Mouse (Mus musculus) stomach, embryonic 14.5 days (tissue): Measurements from ENCODE around the gene Hoxc10. TPM values are rescaled to one million over a fixed set of nuclear protein-coding genes. Genes with fewer than 3 reads are reported as not detected.

Source experiments
- ATAC-seq: fragments of 200-750 bp; cut with Nextera tagmentation; 2 replicates; pipeline ENCODE4 v1.8.0; 2017; ENCODE audit warnings: low read depth, moderate TSS enrichment; ENCODE audit not compliant: insufficient number of reproducible peaks, insufficient read depth, low FRiP score
- H3K27ac ChIP-seq: fragments of 300-500 bp; sonication (generic); 2 replicates; pipeline ENCODE4 v1.5.1; 2014; ENCODE audit warnings: mild to moderate bottlenecking, low read length, moderate library complexity, mixed read lengths
- H3K27me3 ChIP-seq: fragments of 300-500 bp; sonication (generic); 2 replicates; pipeline ENCODE4 v1.6.1; 2014; ENCODE audit warnings: low read length, control low read depth, mixed read lengths; ENCODE audit not compliant: control insufficient read depth, insufficient read depth
- H3K36me3 ChIP-seq: fragments of 300-500 bp; sonication (generic); 2 replicates; pipeline ENCODE4 v1.6.1; 2014; ENCODE audit warnings: mild to moderate bottlenecking, control low read depth, low read length, moderate library complexity, mixed read lengths; ENCODE audit not compliant: control insufficient read depth, insufficient read depth
- H3K4me1 ChIP-seq: fragments of 300-500 bp; sonication (generic); 2 replicates; pipeline ENCODE4 v1.6.1; 2014; ENCODE audit warnings: low read length, control low read depth, mixed read lengths; ENCODE audit not compliant: control insufficient read depth, insufficient read depth
- H3K4me2 ChIP-seq: fragments of 300-500 bp; sonication (generic); replicated peaks from 2 replicates; pipeline ENCODE4 v1.6.1; 2014; ENCODE audit warnings: low read depth, low read length, control low read depth
- H3K4me3 ChIP-seq: fragments of 300-500 bp; sonication (generic); 2 replicates; pipeline ENCODE4 v1.5.1; 2014; ENCODE audit warnings: low read depth, low read length, control low read depth
- H3K9ac ChIP-seq: fragments of 300-500 bp; sonication (generic); replicated peaks from 2 replicates; pipeline ENCODE4 v1.6.1; 2014; ENCODE audit warnings: low read depth, mild to moderate bottlenecking, control low read depth, low read length, moderate library complexity, mixed read lengths
- H3K9me3 ChIP-seq: fragments of 300-500 bp; sonication (generic); 2 replicates; pipeline ENCODE4 v1.6.1; 2016; ENCODE audit warnings: low read depth, low read length, control low read depth; ENCODE audit not compliant: control insufficient read depth
- WGBS: fragments of 180-500 bp; shearing (Covaris S2); extraction: QIAGEN DNeasy Blood & Tissue Kit; methylation state at CpG from one replicate; pipeline ENCODE4 v1.1.7; 2014; 5-methylcytosine and 5-hydroxymethylcytosine counted together
- polyA plus RNA-seq: library from polyadenylated mRNA; unstranded; fragments of >200 nt; fragmentation: Nextera tagmentation; extraction: Ambion mirVana; gene quantifications from 2 replicates; pipeline ENCODE4 v1.2.1, GENCODE M21; 2014

Gene Hoxc10
- polyA plus RNA-seq, 1 experiment from 2014 or later: not detected

DNA sequence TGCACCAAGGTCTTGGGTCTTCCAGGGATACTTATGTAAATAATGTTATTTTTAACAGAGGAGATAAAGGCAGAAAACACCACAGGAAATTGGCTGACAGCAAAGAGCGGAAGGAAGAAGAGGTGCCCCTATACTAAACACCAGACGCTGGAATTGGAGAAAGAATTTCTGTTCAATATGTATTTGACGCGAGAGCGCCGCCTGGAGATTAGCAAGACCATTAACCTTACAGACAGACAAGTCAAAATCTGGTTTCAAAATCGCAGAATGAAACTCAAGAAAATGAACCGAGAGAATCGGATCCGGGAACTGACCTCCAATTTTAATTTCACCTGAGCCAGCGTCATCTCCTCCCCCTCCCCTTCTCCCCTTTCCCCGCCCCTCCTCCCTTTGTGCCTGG, 4.1 kb downstream of the Hoxc10 start:
- Histone ChIP-seq H3K4me2 (no peak overlapping the region), H3K27me3 (peaks cover 91% of the 10 kb centered on the region), H3K4me3 (no peak overlapping the region), H3K9ac (no peak overlapping the region), H3K4me1 (no peaks in the 10 kb centered on the region; the same call in 1 of the 2 replicates), H3K36me3 (no peaks in the 10 kb centered on the region), H3K9me3 (no peaks in the 10 kb centered on the region), H3K27ac (no peak overlapping the region)
- no peak for ATAC-seq
- 1% methylated on average over 12 of the region's 12 CpGs for WGBS

- Histone ChIP-seq H3K4me2 (no peak overlapping the region), H3K9ac (no peak overlapping the region), H3K36me3 (no peaks in the 10 kb centered on the region), H3K4me1 (no peaks in the 10 kb centered on the region), H3K27me3 (peaks cover 83% of the 10 kb centered on the region), H3K4me3 (no peak overlapping the region), H3K9me3 (no peaks in the 10 kb centered on the region), H3K27ac (no peak overlapping the region)
- no peak for ATAC-seq
- WGBS: 1% methylated on average over 21 of the region's 21 CpGs
These were observed 5.7 kb downstream of the Hoxc10 start for GRCm38 (mm10) chr15:102972254-102972653.

DNA sequence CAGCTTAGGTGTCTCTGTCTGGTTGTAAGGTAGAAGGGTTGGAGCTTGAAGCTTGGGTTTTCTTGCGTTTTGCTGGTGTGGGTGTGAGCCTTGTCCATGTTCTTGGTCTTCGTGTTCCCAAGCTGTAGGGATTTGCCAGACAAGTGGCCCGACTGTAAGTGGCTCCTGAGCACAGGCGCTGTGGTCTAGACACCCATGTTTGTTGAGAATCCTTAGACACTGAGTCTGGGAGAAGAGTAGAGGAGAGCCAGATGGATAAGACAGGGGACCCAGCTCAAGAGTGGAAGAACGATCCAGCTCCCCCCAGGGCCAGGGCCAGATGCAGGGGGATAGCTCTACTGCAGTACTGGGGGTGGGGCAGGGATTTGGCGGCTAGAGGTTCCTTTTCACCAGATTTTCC, 6.2 kb downstream of the Hoxc10 start:
- Histone ChIP-seq H3K36me3 (no peaks in the 10 kb centered on the region), H3K27ac (no peak overlapping the region), H3K4me3 (no peak overlapping the region), H3K9ac (no peak overlapping the region), H3K9me3 (no peaks in the 10 kb centered on the region), H3K4me2 (no peak overlapping the region), H3K4me1 (no peaks in the 10 kb centered on the region), H3K27me3 (peaks cover 83% of the 10 kb centered on the region)
- 4% methylated on average over 6 of the region's 6 CpGs for WGBS
- no peak for ATAC-seq

DNA sequence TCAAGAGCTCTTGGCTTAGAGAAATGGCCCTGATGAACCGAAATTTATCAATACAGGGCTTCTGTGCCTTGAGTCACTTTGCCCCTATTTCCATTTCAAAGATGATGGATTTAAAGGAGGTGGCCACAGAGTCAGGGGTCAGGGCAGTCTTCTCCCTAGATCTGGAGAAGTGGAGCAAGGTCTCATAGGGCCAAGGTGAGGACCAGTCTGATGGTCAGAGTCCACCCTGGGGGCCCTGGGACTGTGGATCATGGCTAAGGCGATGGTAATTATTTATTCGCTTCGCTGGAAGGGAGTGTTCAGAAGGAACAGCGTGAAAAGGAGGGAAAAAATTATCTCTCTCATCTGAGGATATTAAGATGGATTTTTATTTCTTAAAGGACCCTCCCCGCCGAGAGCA, 8.4 kb downstream of the Hoxc10 start:
- Histone ChIP-seq H3K4me3 (no peak overlapping the region), H3K4me1 (no peaks in the 10 kb centered on the region), H3K27me3 (peaks cover 85% of the 10 kb centered on the region), H3K9ac (no peak overlapping the region), H3K9me3 (no peaks in the 10 kb centered on the region), H3K36me3 (no peaks in the 10 kb centered on the region), H3K27ac (no peak overlapping the region), H3K4me2 (no peak overlapping the region)
- WGBS: 5% methylated on average over 7 of the region's 7 CpGs
- no peak for ATAC-seq

- no peaks in the 10 kb centered on the region for H3K4me1 ChIP-seq
- peaks cover 85% of the 10 kb centered on the region for H3K27me3 ChIP-seq
- WGBS: 1% methylated on average over 21 of the region's 21 CpGs
- no peak overlapping the region for H3K4me3 ChIP-seq
- H3K9ac ChIP-seq: no peak overlapping the region
- ATAC-seq: no peak
- no peaks in the 10 kb centered on the region for H3K36me3 ChIP-seq
- H3K27ac ChIP-seq: no peak overlapping the region
- H3K9me3 ChIP-seq: no peaks in the 10 kb centered on the region
- H3K4me2 ChIP-seq: no peak overlapping the region
These were observed 9.1 kb downstream of the Hoxc10 start for GRCm38 (mm10) chr15:102975688-102976111.

- no peaks in the 10 kb centered on the region for H3K9me3 ChIP-seq
- WGBS: 2% methylated on average over 12 of the region's 20 CpGs
- no peak for ATAC-seq
- no peaks in the 10 kb centered on the region for H3K36me3 ChIP-seq
- H3K4me1 ChIP-seq: no peaks in the 10 kb centered on the region
- H3K4me3 ChIP-seq: no peak within 1 kb of the TSS; the same call in 1 of the 2 replicates
- no peak within 1 kb of the TSS for H3K27ac ChIP-seq
- H3K4me2 ChIP-seq: no peak within 1 kb of the TSS
- no peak within 1 kb of the TSS for H3K9ac ChIP-seq
- H3K27me3 ChIP-seq: peaks cover 86% of the 10 kb centered on the region
These were observed 9.6 kb downstream of the Hoxc10 start, which contains the start of gene Hoxc9 for GRCm38 (mm10) chr15:102976171-102976570. Gene Hoxc9, plus strand, starts transcription at chr15:102976439.

DNA sequence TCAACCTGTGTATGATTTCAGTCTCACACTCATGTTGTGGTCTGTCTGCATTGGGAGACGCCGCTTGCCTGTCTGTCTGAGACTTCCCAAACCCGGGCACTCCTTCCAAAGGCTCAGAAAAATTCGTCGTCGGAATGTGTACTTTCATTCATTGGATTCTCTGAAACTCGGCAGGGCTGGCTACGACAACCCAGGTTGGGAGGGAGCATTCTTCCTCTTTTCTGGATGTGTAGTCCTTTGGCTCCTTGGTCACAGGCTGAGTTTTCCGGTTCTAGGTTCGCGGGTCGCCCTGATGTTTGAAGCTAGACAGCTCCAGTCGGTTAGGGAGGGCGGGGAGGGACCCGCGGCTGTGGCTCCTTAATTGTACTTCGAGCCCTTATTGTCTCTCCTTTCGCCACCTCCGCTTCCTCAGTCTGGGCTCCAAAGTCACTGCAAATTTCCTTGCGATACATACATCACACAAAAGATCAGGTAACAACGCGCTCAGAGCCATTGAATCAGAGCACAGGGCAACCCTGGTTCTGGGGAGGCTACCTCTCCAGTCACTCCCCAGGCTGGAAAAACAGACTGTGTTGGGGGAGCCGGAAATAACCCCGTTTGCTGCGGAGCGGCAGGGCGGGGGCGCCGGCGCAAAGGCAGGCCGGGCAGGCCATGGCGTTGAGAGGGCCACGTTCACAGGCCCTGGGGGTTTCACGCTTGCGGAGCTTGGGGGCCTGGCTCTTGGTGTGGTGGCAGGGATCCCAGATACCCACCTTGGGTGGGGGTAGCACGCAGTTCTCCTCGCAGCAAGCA, 10.2 kb downstream of the Hoxc10 start:
- peaks cover 84% of the 10 kb centered on the region for H3K27me3 ChIP-seq
- H3K4me2 ChIP-seq: no peak overlapping the region
- H3K9ac ChIP-seq: no peak overlapping the region
- H3K36me3 ChIP-seq: no peaks in the 10 kb centered on the region
- 1% methylated on average over 37 of the region's 37 CpGs for WGBS
- H3K4me1 ChIP-seq: 0 out of 2 replicates have a peak, but pooled peaks cover 2% of the 10 kb centered on the region
- H3K9me3 ChIP-seq: no peaks in the 10 kb centered on the region
- no peak overlapping the region; the same call in 1 of the 2 replicates for H3K4me3 ChIP-seq
- no peak for ATAC-seq
- no peak overlapping the region for H3K27ac ChIP-seq

GRCm38 (mm10) chr15:102977423-102977974, 10.9 kb downstream of the Hoxc10 start:
- Histone ChIP-seq H3K4me1 (0 out of 2 replicates have a peak, but pooled peaks cover 2% of the 10 kb centered on the region), H3K4me2 (no peak overlapping the region), H3K27ac (no peak overlapping the region), H3K36me3 (no peaks in the 10 kb centered on the region), H3K27me3 (peaks cover 78% of the 10 kb centered on the region), H3K4me3 (no peak overlapping the region; the same call in 1 of the 2 replicates), H3K9me3 (no peaks in the 10 kb centered on the region), H3K9ac (no peak overlapping the region)
- WGBS: 3% methylated on average over 16 of the region's 16 CpGs
- no peak for ATAC-seq
